Mouse (Mus musculus) bone marrow macrophage, adult 2 months (primary cell): ENCODE data around the gene Cfap70.

Source experiments
- CTCF ChIP-seq: IDR thresholded peaks from 2 replicates; pipeline ENCODE4 v1.5.1; 2012; ENCODE audit warnings: low read depth, mild to moderate bottlenecking, low read length, moderate library complexity
- POLR2A ChIP-seq: IDR thresholded peaks from 2 replicates; pipeline ENCODE4 v1.6.1; 2012; ENCODE audit warnings: mild to moderate bottlenecking, low read depth, low read length, borderline replicate concordance

DNA sequence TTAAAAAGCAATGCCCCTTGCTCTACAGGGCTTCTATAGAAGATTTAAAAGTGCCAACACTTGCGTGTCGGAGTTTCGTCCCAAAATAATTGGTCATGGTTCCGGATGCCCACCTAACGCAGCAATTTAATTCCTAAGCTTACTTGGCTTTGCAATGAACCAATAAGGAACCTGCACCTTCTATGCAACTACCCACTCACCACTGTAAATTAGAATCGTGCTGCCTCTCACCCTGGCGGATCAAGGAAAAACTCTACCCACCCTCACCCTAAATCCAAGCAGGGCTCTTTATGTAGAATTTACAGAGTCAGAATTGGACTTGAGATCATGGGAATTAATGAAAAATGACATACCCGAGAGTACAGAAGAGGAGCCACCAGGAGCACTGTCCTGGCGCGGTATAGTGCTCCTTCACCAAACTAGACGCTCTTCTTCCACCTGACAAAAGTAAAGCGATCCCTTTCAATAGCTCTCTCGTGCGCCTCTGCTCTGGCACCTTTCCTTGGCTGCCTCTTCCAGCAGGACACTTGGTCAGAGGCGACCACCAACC is 104.5 kb downstream of the Cfap70 start:
- TF ChIP-seq CTCF: no peak
- no peak for TF ChIP-seq POLR2A
